Mouse (Mus musculus) skeletal muscle tissue, postnatal 0 days (tissue): ENCODE measurements around the gene Defb10. TPM values are rescaled to one million over a fixed set of nuclear protein-coding genes. Genes with fewer than 3 reads are reported as not detected.

Experiments used
- polyA plus RNA-seq: library from polyadenylated mRNA; unstranded; fragments of >200 nt; fragmentation: Nextera tagmentation; extraction: Ambion mirVana; gene quantifications from 2 replicates; pipeline ENCODE4 v1.2.1, GENCODE M21; 2015

Gene Defb10
- polyA plus RNA-seq, result not detected in 2 replicates

GRCm38 (mm10) chr8:21858586-21858985, at the start of gene Defb10:
TSS of gene Defb10 (plus strand) at chr8:21858901.

GRCm38 (mm10) chr8:21885321-21885720, 26.6 kb downstream of the Defb10 start, which contains the start of gene Defb9:
TSS of gene Defb9 (minus strand) at chr8:21885421.

GRCm38 (mm10) chr8:21906290-21906689, 47.6 kb downstream of the Defb10 start, which contains the start of gene Defb11:
TSS of gene Defb11 (minus strand) at chr8:21906412.

Other genes starting within 250 kb of the Defb10 start
- not detected in 2 replicates for gene Defa26, start 240.7 kb upstream of the Defb10 start, polyA plus RNA-seq
- not detected in 2 replicates for gene Defa17, start 203.1 kb upstream of the Defb10 start, polyA plus RNA-seq
- not detected in 2 replicates for gene Defa34, start 193.1 kb upstream of the Defb10 start, polyA plus RNA-seq
- gene AY761184, start 155.3 kb upstream of the Defb10 start, polyA plus RNA-seq, result not detected in 2 replicates
- not detected in 2 replicates for gene Defa24, start 124.4 kb upstream of the Defb10 start, polyA plus RNA-seq
- not detected in 2 replicates for gene Defb50, start 35.4 kb upstream of the Defb10 start, polyA plus RNA-seq
- not detected in 2 replicates for gene Defb2, start 19.0 kb upstream of the Defb10 start, polyA plus RNA-seq
- gene Defb9, start 26.5 kb downstream of the Defb10 start, polyA plus RNA-seq, result not detected in 2 replicates
- gene Defb11, start 47.5 kb downstream of the Defb10 start, polyA plus RNA-seq, result not detected in 2 replicates
- gene Defb15, start 73.8 kb downstream of the Defb10 start, polyA plus RNA-seq, result not detected in 2 replicates
- gene Defb35, start 79.5 kb downstream of the Defb10 start, polyA plus RNA-seq, result not detected in 2 replicates
- not detected in 2 replicates for gene Defb13, start 87.9 kb downstream of the Defb10 start, polyA plus RNA-seq
- gene Fam90a1a, start 99.8 kb downstream of the Defb10 start, polyA plus RNA-seq, result not detected in 2 replicates
- not detected in 2 replicates for gene Ccdc70, start 110.9 kb downstream of the Defb10 start, polyA plus RNA-seq
- 0.05 TPM in 2 replicates for gene Atp7b, start 201.4 kb downstream of the Defb10 start, polyA plus RNA-seq
- 10.0 and 10.5 TPM in 2 replicates for gene Alg11, start 201.8 kb downstream of the Defb10 start, polyA plus RNA-seq